Mouse (Mus musculus): Measurements from ENCODE around the gene Ftsj3. TPM values are rescaled to one million over a fixed set of nuclear protein-coding genes. Genes with fewer than 3 reads are reported as not detected.

Ftsj3 gene
- total and polyA plus RNA-seq, 2 experiments from 2014 or later, result 29.7 to 62.7 TPM

GRCm38 (mm10) chr11:106286987-106287386, 31.1 kb upstream of the Ftsj3 start:
- Histone ChIP-seq H3K36me3 (ENCODE audit: insufficient read depth) (no peaks in the 10 kb centered on the region), H3K27me3 (ENCODE audit: insufficient read depth, low read length) (no peaks in the 10 kb centered on the region), H3K4me3 (ENCODE audit: low read depth, low read length) (no peak overlapping the region), H3K9me3 (ENCODE audit: low read length) (no peaks in the 10 kb centered on the region), H3K9ac (no peak overlapping the region), H3K27ac (ENCODE audit: low read depth, low read length) (no peak overlapping the region), H3K4me1 (ENCODE audit: insufficient read depth) (no peaks in the 10 kb centered on the region), H3K4me2 (ENCODE audit: low read depth) (no peak overlapping the region)
- ATAC-seq (no peak), DNase-seq (peak; percentile 54)
- no peak for TF ChIP-seq CTCF (IDR thresholded peaks at IDR 0.05; ENCODE audit: low read depth)
- WGBS, result 55% methylated on average over 11 of the region's 11 CpGs

- 88% methylated on average over 7 of the region's 7 CpGs for WGBS
- no peaks in the 10 kb centered on the region for H3K27me3 ChIP-seq (ENCODE audit: insufficient read depth, low read length)
- H3K9ac ChIP-seq, result no peak overlapping the region
- H3K4me3 ChIP-seq (ENCODE audit: low read depth, low read length), result no peak overlapping the region
- no peaks in the 10 kb centered on the region for H3K36me3 ChIP-seq (ENCODE audit: insufficient read depth)
- ATAC-seq, result no peak
- no peaks in the 10 kb centered on the region for H3K4me1 ChIP-seq (ENCODE audit: insufficient read depth)
- no peak for TF ChIP-seq CTCF (IDR thresholded peaks at IDR 0.05; ENCODE audit: low read depth)
- no peaks in the 10 kb centered on the region for H3K9me3 ChIP-seq (ENCODE audit: low read length)
- H3K27ac ChIP-seq (ENCODE audit: low read depth, low read length), result no peak overlapping the region
- no peak for DNase-seq
- H3K4me2 ChIP-seq (ENCODE audit: low read depth), result no peak overlapping the region
These were observed 30.3 kb upstream of the Ftsj3 start for GRCm38 (mm10) chr11:106286206-106286605.

DNA sequence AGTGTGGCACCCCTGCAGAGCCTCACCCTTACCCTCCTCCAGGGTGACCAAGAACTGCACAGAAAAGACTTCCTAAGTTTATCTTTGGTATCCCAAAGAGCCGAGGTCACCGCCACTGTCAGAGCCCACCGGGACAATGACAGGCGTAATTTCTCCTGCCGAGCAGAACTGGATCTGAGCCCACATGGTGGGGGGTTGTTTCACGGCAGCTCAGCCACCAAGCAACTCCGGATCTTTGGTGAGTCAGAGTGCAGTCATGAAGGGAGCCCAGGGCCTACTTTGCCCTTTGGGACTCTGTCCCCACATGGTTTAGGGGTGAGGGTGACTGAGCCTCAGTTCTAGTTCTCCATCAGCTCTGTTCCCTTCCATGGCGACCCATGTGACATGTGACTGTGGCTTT, 28.2 kb upstream of the Ftsj3 start:
- H3K9ac ChIP-seq, result no peak overlapping the region
- no peaks in the 10 kb centered on the region for H3K4me1 ChIP-seq (ENCODE audit: insufficient read depth)
- no peak for TF ChIP-seq CTCF (IDR thresholded peaks at IDR 0.05; ENCODE audit: low read depth)
- no peak overlapping the region for H3K27ac ChIP-seq (ENCODE audit: low read depth, low read length)
- H3K4me3 ChIP-seq (ENCODE audit: low read depth, low read length), result no peak overlapping the region
- 67% methylated on average over 8 of the region's 8 CpGs for WGBS
- H3K4me2 ChIP-seq (ENCODE audit: low read depth), result no peak overlapping the region
- H3K9me3 ChIP-seq (ENCODE audit: low read length), result no peaks in the 10 kb centered on the region
- H3K27me3 ChIP-seq (ENCODE audit: insufficient read depth, low read length), result no peaks in the 10 kb centered on the region
- H3K36me3 ChIP-seq (ENCODE audit: insufficient read depth), result no peaks in the 10 kb centered on the region
- DNase-seq (no peak), ATAC-seq (no peak)

GRCm38 (mm10) chr11:106283371-106283770, 27.5 kb upstream of the Ftsj3 start:
- no peaks in the 10 kb centered on the region for H3K36me3 ChIP-seq (ENCODE audit: insufficient read depth)
- no peak for TF ChIP-seq CTCF (IDR thresholded peaks at IDR 0.05; ENCODE audit: low read depth)
- H3K27me3 ChIP-seq (ENCODE audit: insufficient read depth, low read length), result no peaks in the 10 kb centered on the region
- H3K4me2 ChIP-seq (ENCODE audit: low read depth), result no peak overlapping the region
- 77% methylated on average over 4 of the region's 4 CpGs for WGBS
- no peak overlapping the region for H3K27ac ChIP-seq (ENCODE audit: low read depth, low read length)
- H3K9ac ChIP-seq, result no peak overlapping the region
- no peak overlapping the region for H3K4me3 ChIP-seq (ENCODE audit: low read depth, low read length)
- ATAC-seq, result no peak
- DNase-seq, result no peak
- no peaks in the 10 kb centered on the region for H3K9me3 ChIP-seq (ENCODE audit: low read length)
- H3K4me1 ChIP-seq (ENCODE audit: insufficient read depth), result no peaks in the 10 kb centered on the region

DNA sequence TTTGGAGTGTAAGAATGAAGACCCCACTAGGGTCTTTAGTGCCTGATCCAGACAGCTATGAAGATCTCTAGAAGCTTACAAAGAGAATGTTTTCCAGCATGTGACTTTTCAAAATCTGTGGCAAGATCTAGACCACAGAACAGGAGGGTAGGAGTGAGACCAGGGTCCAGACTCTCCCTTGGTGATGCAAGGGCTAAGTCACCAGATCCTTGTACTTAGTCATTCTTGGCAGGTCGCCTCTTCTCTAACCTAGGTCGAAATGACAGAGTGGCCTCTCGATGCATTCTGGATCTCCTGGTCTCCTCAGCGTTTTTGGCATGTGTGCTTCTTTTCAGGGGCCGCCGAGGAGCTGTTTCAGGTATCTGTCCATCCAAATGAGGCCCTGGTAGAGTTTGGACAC, 26.6 kb upstream of the Ftsj3 start:
- Histone ChIP-seq H3K9ac (no peak overlapping the region), H3K36me3 (ENCODE audit: insufficient read depth) (no peaks in the 10 kb centered on the region), H3K27ac (ENCODE audit: low read depth, low read length) (no peak overlapping the region), H3K4me2 (ENCODE audit: low read depth) (no peak overlapping the region), H3K27me3 (ENCODE audit: insufficient read depth, low read length) (no peaks in the 10 kb centered on the region), H3K4me1 (ENCODE audit: insufficient read depth) (no peaks in the 10 kb centered on the region), H3K4me3 (ENCODE audit: low read depth, low read length) (no peak overlapping the region), H3K9me3 (ENCODE audit: low read length) (no peaks in the 10 kb centered on the region)
- WGBS, result 88% methylated on average over 6 of the region's 6 CpGs
- no peak for ATAC-seq
- DNase-seq, result no peak
- TF ChIP-seq CTCF (IDR thresholded peaks at IDR 0.05; ENCODE audit: low read depth), result no peak

GRCm38 (mm10) chr11:106276454-106276853, 20.6 kb upstream of the Ftsj3 start, which contains the start of gene Tcam1:
Gene Tcam1, plus strand, starts transcription at chr11:106276672.
- TF ChIP-seq CTCF (IDR thresholded peaks at IDR 0.05; ENCODE audit: low read depth), result peak; percentile 94
- ATAC-seq (peak; percentile 83), DNase-seq (peak; percentile 99)
- Histone ChIP-seq H3K27me3 (ENCODE audit: insufficient read depth, low read length) (no peaks in the 10 kb centered on the region), H3K4me2 (ENCODE audit: low read depth) (peak within 1 kb of the TSS; percentile 39), H3K4me3 (ENCODE audit: low read depth, low read length) (0 out of 2 replicates have a peak within 1 kb of the TSS, but pooled peaks have one; percentile 3), H3K36me3 (ENCODE audit: insufficient read depth) (no peaks in the 10 kb centered on the region), H3K4me1 (ENCODE audit: insufficient read depth) (peaks cover 8% of the 10 kb centered on the region), H3K9ac (no peak within 1 kb of the TSS), H3K9me3 (ENCODE audit: low read length) (no peaks in the 10 kb centered on the region), H3K27ac (ENCODE audit: low read depth, low read length) (no peak within 1 kb of the TSS)
- WGBS, result 7% methylated on average over 25 of the region's 25 CpGs

GRCm38 (mm10) chr11:106274971-106275411, 19.1 kb upstream of the Ftsj3 start:
- TF ChIP-seq CTCF (IDR thresholded peaks at IDR 0.05; ENCODE audit: low read depth), result no peak
- Histone ChIP-seq H3K4me2 (ENCODE audit: low read depth) (no peak overlapping the region), H3K4me3 (ENCODE audit: low read depth, low read length) (no peak overlapping the region), H3K9ac (no peak overlapping the region), H3K9me3 (ENCODE audit: low read length) (no peaks in the 10 kb centered on the region), H3K4me1 (ENCODE audit: insufficient read depth) (peaks cover 13% of the 10 kb centered on the region), H3K36me3 (ENCODE audit: insufficient read depth) (no peaks in the 10 kb centered on the region), H3K27me3 (ENCODE audit: insufficient read depth, low read length) (no peaks in the 10 kb centered on the region), H3K27ac (ENCODE audit: low read depth, low read length) (no peak overlapping the region)
- DNase-seq (no peak), ATAC-seq (no peak)
- 82% methylated on average over 7 of the region's 7 CpGs for WGBS
